Mouse (Mus musculus) adrenal gland, postnatal 0 days (tissue): ENCODE measurements around the gene Tspoap1. TPM values are rescaled to one million over a fixed set of nuclear protein-coding genes. Genes with fewer than 3 reads are reported as not detected.

Experiments used
- microRNA-seq: library from miRNA; unstranded; fragments of <30 nt; microRNA quantifications from one replicate; pipeline ENCODE4, GENCODE M21; 2016; ENCODE audit warnings: borderline replicate concordance; ENCODE audit not compliant: insufficient number of aligned reads
- polyA plus RNA-seq: library from polyadenylated mRNA; unstranded; fragments of >200 nt; fragmentation: Nextera tagmentation; extraction: Ambion mirVana; gene quantifications from 2 replicates; pipeline ENCODE4 v1.2.1, GENCODE M21; 2015

Gene Tspoap1
- polyA plus RNA-seq: 1.3 and 2.8 TPM in 2 replicates

DNA sequence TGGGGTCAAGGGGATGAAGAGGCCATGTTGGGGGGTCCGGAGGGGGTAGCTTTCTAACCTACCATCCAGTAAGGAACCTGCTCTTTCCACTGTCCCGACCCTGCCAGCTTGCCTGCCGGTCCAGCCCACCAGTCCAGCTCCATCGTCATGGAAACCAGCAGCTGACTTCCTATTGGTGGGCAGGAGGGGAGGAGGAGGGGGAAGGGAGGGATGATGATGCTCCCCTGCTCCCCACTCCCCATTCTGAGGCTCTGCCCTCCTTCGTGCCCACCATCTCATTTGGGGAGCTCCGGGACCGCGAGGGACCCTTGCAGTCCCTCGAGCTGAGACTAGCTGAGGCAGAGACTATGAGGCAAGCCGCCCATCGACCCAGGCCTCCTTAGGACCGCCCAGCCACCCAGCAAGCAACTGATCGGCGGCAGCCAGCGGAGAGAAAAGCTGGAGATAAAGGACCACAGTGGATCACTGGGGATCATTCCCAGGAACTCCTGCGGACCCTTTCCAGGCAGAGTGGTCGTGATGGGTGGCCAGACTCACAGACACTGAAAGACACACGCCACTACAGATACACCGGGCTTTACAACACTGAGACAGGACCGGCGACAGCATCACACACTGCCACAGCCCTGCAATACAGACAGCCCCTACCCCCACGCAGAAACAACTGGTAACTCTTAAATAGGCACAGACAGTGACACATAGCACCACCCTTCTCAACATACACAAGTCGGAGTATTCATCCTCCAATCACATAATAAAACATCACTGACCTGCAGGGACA is at the start of gene Tspoap1:
Gene Tspoap1, plus strand, starts transcription at position 241 of the 781 bp plus-strand sequence.

DNA sequence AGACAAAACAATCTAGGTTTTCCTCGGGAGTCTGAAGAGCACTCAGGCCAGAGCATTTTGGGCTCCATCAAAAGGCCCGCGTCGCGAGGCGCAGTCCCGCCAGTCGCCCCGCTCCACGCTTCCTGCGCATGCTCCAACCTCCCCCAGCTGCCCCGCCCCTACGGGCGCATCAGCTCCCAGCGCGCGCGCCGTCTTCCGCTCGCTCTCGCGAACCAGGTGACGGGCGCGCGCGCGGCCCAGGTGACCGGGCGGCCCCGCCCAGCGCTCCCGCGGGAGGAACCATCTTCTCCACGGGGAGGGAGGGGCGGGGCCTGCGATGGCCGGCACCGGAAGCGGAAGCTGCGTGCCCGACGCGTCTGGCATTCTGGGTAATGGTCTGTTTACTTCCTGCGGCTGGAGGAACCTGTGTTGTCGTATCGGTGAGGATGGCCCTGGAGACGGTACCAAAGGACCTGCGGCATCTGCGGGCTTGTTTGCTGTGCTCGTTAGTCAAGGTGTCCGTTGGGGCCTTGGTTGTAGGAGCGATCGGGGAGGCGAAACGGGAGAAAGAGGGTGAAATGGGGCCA is 23.1 kb upstream of the Tspoap1 start, which contains the start of gene Supt4a:
Gene Supt4a, plus strand, starts transcription at position 378 of the 566 bp plus-strand sequence.

DNA sequence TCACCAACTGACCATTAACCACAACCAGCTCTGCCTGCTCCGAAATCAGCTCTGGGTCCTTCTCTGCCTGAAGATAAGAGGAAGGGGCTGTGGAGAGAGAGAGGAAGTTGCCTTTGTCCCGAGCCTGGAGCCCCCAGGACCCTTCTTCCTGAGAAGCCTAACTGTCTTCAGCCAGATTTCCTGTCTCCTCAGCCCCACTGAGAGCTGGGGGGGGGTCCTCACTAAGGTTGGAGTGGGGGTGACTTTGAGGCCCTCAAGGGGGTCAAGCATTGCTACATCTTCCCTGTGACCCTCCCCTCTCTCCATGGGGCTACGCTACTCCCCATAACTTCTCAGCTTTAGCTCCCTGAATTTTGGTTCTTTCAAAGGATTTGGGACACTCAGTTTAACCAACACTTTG is 33.1 kb downstream of the Tspoap1 start, which contains the start of gene Mpo:
Gene Mpo, plus strand, starts transcription at position 122 of the 400 bp plus-strand sequence.

DNA sequence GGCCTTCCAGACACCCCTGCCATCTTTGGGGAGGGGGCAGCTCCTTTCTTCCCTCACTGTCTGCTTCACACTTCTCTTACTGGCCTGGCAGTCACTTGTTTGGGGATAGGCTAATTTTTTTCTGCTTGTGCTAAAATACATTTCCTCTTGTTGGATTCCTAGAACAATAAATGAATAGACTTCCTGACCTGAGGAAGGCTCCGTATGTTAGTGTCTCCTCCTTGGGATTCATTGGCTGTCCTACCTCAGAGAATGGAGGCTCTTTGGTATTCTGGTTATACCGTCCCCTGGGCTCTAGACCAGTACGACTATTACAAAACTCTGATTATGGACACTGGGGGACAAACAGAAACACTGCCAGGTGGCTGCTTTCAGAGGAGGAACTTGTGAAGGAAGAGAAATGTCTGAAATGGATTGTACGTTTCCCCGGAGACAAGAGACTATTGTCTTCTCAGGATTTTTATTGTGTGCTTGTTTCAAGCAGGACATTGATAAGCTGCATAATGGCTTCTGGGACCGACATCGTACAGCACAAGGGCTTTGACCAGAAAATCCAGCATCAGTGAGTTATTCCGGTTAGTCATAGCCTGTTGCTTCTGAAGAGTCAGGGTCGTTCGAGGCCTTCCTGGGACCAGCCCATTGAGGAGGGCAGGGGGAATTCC is 68.0 kb downstream of the Tspoap1 start, which contains the start of gene Lpo:
Gene Lpo, minus strand, starts transcription at position 51 of the 662 bp plus-strand sequence.

Small RNAs within 50 kb of the gene (microRNA-seq; reads per million reads assigned to microRNA genes)
- not detected for gene Mir142
- gene Mir142b: not detected

Other genes with a start within 250 kb of the Tspoap1 start
- gene Gm11492, start 193.9 kb upstream of the Tspoap1 start, polyA plus RNA-seq: not detected in 2 replicates
- gene Sept4, start 191.6 kb upstream of the Tspoap1 start, polyA plus RNA-seq: 35.9 and 36.0 TPM in 2 replicates
- 10.0 and 10.9 TPM in 2 replicates for gene Mtmr4, start 168.4 kb upstream of the Tspoap1 start, polyA plus RNA-seq
- 0.08 and 0.13 TPM in 2 replicates for gene Hsf5, start 143.4 kb upstream of the Tspoap1 start, polyA plus RNA-seq
- 1.1 and 1.7 TPM in 2 replicates for gene Rnf43, start 97.8 kb upstream of the Tspoap1 start, polyA plus RNA-seq
- 261 and 330 TPM in 2 replicates for gene Supt4a, start 23.0 kb upstream of the Tspoap1 start, polyA plus RNA-seq
- 9.7 and 15.2 TPM in 2 replicates for gene Mpo, start 33.0 kb downstream of the Tspoap1 start, polyA plus RNA-seq
- not detected in 2 replicates for gene Lpo, start 67.7 kb downstream of the Tspoap1 start, polyA plus RNA-seq
- gene Mks1, start 92.7 kb downstream of the Tspoap1 start, polyA plus RNA-seq: 5.8 and 10.8 TPM in 2 replicates
- not detected in 2 replicates for gene Epx, start 115.0 kb downstream of the Tspoap1 start, polyA plus RNA-seq
- gene Olfr462, start 131.7 kb downstream of the Tspoap1 start, polyA plus RNA-seq: not detected in 2 replicates
- not detected in 2 replicates for gene Olfr463, start 136.8 kb downstream of the Tspoap1 start, polyA plus RNA-seq
- gene Olfr464, start 160.4 kb downstream of the Tspoap1 start, polyA plus RNA-seq: not detected in 2 replicates
- gene Dynll2, start 227.0 kb downstream of the Tspoap1 start, polyA plus RNA-seq: 24.7 and 29.8 TPM in 2 replicates